Mouse (Mus musculus) kidney, adult 2 months (tissue): ENCODE data around the gene Dcaf7. TPM values are rescaled to one million over a fixed set of nuclear protein-coding genes. Genes with fewer than 3 reads are reported as not detected.
A peak's percentile ranks its signal among the peaks of the same experiment; 100 is the strongest.

Experiments
- DNase-seq: peaks from one replicate; pipeline ENCODE4 v3.0.0; 2021
- H3K27ac ChIP-seq: fragments of 200-500 bp; 2 replicates; pipeline ENCODE4 v1.5.1; 2012; ENCODE audit warnings: low read depth, low read length, control low read depth, inconsistent platforms; ENCODE audit not compliant: insufficient read depth
- H3K27me3 ChIP-seq: fragments of 200-500 bp; replicated peaks from 2 replicates; pipeline ENCODE4 v1.6.1; 2012; ENCODE audit warnings: mild to moderate bottlenecking, moderate library complexity, low read length, inconsistent platforms; ENCODE audit not compliant: control insufficient read depth, insufficient read depth
- H3K36me3 ChIP-seq: fragments of 200-500 bp; 2 replicates; pipeline ENCODE4 v1.6.1; 2012; ENCODE audit warnings: mild to moderate bottlenecking, moderate library complexity, low read length, inconsistent platforms; ENCODE audit not compliant: control insufficient read depth, insufficient read depth
- H3K4me1 ChIP-seq: fragments of 200-500 bp; 2 replicates; pipeline ENCODE4 v1.6.1; 2011; ENCODE audit warnings: low read length; ENCODE audit not compliant: control insufficient read depth, insufficient read depth
- H3K4me3 ChIP-seq: fragments of 200-500 bp; 2 replicates; pipeline ENCODE4 v1.5.1; 2011; ENCODE audit warnings: mild to moderate bottlenecking, low read depth, low read length, control low read depth; ENCODE audit not compliant: insufficient read depth
- CTCF ChIP-seq: fragments of 200-500 bp; conservative IDR thresholded peaks from 2 replicates; pipeline ENCODE4 v1.5.1; 2011; ENCODE audit warnings: low read depth, mild to moderate bottlenecking, control low read depth, low read length, moderate library complexity, mixed read lengths; ENCODE audit not compliant: insufficient read depth, insufficient read length
- POLR2A ChIP-seq: fragments of 200-500 bp; IDR thresholded peaks from one replicate; pipeline ENCODE4 v1.6.1; 2011; ENCODE audit warnings: low read depth, low read length, control low read depth
- WGBS: fragments of 180-500 bp; shearing (Covaris S2); methylation state at CpG from one replicate; pipeline ENCODE4 v1.1.7; 2018; 5-methylcytosine and 5-hydroxymethylcytosine counted together
- polyA plus RNA-seq: library from polyadenylated mRNA; depleted of rRNA; stranded (reverse); fragments of >200 nt; gene quantifications from 2 replicates; pipeline ENCODE4 v1.2.3, GENCODE M21; 2012; rRNA removed

Gene Dcaf7
- polyA plus RNA-seq, 1 experiment: 37.7 TPM

DNA sequence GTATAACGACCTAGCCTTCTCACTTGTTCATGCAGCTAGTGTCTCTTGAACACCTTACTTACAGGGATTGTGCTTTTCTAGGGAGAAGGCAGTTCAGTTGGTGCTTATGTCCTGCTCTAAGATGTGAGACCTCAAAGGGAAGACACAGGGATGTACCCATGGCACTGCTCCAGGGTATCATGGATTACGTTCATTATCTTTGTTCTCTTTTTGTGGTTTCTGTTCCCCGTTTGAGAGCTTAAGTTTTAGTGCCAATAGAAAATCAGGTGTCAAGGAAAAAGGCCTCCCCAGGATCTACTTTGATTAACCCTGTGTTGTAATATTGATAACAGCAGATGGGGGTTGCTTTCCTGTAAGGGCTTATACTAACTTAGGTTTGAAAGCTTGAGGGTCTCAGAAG lies 37.1 kb downstream of the Dcaf7 start:
- H3K27ac ChIP-seq: no peak overlapping the region
- WGBS: 78% methylated on average over 3 of the region's 3 CpGs
- TF ChIP-seq CTCF: no peak
- no peak for TF ChIP-seq POLR2A

DNA sequence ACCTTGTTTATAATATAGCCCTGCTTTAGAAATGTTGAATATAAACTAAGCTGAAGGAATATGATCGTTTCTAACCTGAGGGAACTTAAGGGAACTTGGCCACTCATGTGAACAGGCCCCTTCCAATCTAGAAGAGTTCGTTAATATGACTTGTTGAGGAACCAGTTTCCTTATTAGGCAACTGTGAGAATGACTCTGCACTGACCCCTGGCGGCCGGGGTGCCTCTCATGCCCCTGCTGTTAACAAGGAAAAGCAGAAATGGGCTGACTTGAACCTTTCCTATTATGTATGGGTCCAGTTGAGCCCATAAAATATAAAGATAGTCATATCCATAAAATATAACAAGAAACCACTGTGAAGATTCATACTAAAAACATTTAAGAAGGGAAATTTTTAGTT lies 39.6 kb downstream of the Dcaf7 start:
- TF ChIP-seq CTCF (peak; percentile 87), POLR2A (no peak)
- Histone ChIP-seq H3K4me1 (no peaks in the 10 kb centered on the region), H3K4me3 (no peak overlapping the region), H3K27ac (no peak overlapping the region), H3K27me3 (no peaks in the 10 kb centered on the region), H3K36me3 (peaks cover 2% of the 10 kb centered on the region)
- peak; percentile 73 for DNase-seq
- 2% methylated on average over 4 of the region's 4 CpGs for WGBS

More for the DNA sequence above, 37.1 kb downstream of the Dcaf7 start:
- Histone ChIP-seq H3K36me3 (peaks cover 2% of the 10 kb centered on the region), H3K4me1 (no peaks in the 10 kb centered on the region), H3K27me3 (no peaks in the 10 kb centered on the region), H3K4me3 (no peak overlapping the region)
- no peak for DNase-seq

DNA sequence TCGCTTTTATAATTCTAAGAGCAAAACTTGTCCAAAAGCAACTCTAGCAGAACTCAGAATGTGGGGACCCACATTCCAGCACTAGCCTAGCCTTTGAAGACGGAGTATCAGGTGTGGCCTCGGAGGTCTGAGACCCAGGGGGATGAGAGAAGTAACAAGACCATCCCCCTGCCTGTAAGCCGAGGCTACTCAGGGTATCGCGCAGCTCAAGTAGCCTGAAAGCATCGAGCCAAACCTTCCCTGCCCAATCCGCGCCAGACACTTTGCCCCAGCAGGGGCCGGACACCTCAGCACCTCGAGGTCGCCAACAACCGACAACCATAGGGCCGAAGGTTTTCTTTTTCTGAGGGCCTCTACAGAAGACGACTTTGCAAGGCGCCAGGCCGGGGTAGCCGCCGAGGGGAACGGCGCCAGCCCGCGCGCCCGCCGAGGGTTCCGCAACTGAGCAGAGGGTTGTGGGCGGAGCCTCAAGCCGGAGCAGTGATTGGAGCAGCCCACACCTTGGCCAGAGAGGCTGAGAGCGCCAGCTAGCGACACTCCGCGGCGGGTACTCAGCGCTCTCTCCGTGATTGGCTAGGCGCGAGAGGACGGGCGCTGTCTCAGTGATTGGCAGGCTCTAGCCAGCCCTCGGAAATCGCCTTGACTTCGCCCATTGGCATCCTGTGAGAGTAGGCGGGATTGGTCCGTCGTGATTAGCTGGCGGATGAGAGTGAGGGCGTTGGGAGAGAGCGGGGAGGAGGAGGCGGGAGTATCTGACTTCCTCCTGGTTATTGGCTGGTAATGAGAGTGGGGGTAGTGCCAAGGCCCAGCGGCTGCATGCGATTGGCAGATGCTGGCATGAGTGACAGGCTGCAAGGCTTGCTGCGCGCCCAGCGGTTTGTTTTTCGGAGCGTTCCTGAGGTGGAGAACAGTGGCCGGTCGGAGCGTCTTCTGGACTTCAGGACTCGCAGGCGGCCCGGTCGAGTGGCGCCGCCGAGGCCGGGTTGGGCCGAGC lies 47.3 kb downstream of the Dcaf7 start, which contains the start of gene Map3k3:
Gene Map3k3, plus strand, starts transcription at position 906 of the 994 bp plus-strand sequence.
- DNase-seq: peak; percentile 100
- Histone ChIP-seq H3K4me3 (peak within 1 kb of the TSS; percentile 95), H3K27me3 (no peaks in the 10 kb centered on the region), H3K36me3 (no peaks in the 10 kb centered on the region), H3K4me1 (no peaks in the 10 kb centered on the region; the same call in 1 of the 2 replicates), H3K27ac (peak within 1 kb of the TSS; percentile 95)
- peak; percentile 14; the same call in 1 of the 2 replicates for TF ChIP-seq CTCF
- peak; percentile 89 for TF ChIP-seq POLR2A
- WGBS: under 1% methylated on average over 69 of the region's 69 CpGs

DNA sequence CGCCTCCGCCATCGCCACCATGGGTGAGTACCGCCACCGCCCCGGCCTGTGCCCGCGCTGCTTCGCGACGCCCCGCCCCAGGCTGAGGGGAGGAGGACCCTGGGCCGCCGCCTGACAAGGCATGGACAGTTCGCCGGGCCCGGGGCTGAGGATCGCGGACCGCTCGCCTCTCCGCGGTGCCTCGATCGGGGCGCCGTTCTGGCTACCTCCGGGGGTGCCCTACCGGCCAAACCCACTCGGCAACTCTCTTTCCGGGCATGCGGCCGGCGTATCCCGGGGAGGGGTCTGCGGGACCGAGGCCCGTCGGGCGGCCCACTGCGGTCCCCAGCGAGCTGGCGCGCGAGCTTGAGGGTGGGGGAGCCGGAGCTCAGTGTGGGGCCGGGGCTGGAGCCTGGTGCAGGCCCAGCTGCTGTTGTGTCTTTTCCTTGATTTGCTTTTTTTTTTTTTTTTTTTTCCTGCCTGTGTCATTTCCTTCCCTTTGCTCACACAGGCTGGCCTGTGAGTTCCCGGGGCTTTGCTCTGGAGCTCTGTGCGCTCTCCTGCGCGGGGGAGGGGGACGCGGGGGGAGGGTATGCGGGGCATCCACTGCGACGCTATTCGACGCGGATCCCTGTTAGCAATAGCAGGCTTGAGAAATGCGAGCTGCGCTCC lies 48.4 kb downstream of the Dcaf7 start:
- WGBS: under 1% methylated on average over 61 of the region's 61 CpGs
- Histone ChIP-seq H3K27ac (peak overlapping the region; percentile 95), H3K4me1 (peaks cover 4% of the 10 kb centered on the region; the same call in 1 of the 2 replicates), H3K4me3 (peak overlapping the region; percentile 95), H3K27me3 (no peaks in the 10 kb centered on the region), H3K36me3 (no peaks in the 10 kb centered on the region)
- DNase-seq: peak; percentile 82
- TF ChIP-seq CTCF (no peak), POLR2A (no peak)

DNA sequence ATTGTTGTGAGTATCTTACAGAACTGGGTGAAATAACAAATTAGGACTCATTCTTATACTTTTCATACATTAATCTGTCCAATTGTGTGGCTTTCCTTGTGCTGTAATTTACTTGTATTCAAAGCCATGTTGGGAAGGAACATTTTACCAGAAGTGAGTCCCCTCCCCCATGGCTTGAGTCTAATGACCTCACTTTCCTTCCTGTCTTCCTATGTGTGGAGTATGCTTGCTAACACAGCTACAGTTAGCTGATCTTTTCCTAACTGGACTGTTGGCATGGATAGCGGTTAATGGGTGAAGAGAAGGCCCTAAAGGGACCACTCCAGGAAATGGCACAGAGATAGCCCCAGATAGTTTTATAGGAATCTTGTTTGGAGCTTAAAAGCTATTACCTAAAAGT lies 61.6 kb downstream of the Dcaf7 start:
- H3K4me1 ChIP-seq: peaks cover 9% of the 10 kb centered on the region
- DNase-seq: peak; percentile 38
- H3K27ac ChIP-seq: no peak overlapping the region
- H3K36me3 ChIP-seq: peaks cover 3% of the 10 kb centered on the region; the same call in 1 of the 2 replicates
- no peak for TF ChIP-seq CTCF
- no peak for TF ChIP-seq POLR2A
- no peaks in the 10 kb centered on the region for H3K27me3 ChIP-seq
- WGBS: 76% methylated on average over 1 of the region's 1 CpGs
- H3K4me3 ChIP-seq: no peak overlapping the region

DNA sequence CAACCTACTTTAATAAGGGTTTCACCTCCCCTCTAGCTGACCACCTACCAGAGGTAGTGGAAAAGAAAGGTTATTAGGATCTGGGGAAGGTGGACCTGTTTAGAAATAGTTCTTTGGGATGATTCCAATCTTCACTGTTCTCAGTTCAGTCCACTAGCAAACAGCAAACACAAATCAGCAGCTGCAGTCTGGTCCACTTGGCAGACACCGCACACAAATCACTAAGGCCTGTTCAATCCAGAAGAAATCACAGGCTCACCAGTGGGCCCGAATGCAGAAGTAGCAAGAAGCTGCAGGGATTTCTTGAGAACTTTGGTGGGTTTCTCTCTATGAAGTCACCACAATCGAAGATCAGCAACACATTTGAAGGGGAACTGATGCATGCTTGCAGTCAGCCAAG lies 66.2 kb downstream of the Dcaf7 start:
- Histone ChIP-seq H3K4me1 (peaks cover 6% of the 10 kb centered on the region; the same call in 1 of the 2 replicates), H3K27ac (no peak overlapping the region), H3K4me3 (no peak overlapping the region), H3K36me3 (peaks cover 3% of the 10 kb centered on the region; the same call in 1 of the 2 replicates), H3K27me3 (no peaks in the 10 kb centered on the region)
- WGBS: 82% methylated on average over 3 of the region's 3 CpGs
- no peak for TF ChIP-seq CTCF
- no peak for TF ChIP-seq POLR2A
- no peak for DNase-seq

DNA sequence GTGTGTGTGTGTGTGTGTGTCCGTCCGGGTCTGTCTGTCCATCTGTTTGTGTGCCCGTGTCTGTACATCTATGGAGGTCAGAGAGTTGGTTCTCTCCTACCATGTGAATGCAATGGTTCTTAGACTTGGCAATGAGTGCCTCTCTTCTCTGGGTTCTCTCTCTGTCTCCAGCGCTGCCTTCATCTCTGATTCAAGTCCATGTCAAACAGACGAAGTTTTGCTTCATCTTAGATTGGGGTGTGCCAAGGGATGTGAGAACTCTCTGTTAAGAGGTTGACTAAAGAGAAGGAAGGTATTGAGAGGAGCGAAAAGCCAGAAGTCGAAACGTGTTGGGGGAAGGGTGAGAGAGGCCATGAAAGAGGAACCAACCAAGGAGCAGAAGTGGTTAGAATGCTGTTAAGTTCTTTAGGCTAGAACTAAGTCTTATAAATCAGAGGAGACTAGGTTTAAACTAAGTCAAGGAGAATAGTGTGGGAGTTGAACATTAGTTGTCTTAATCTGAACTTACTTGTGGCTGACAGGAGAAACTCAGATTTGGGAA lies 69.4 kb downstream of the Dcaf7 start:
- Histone ChIP-seq H3K27me3 (no peaks in the 10 kb centered on the region), H3K27ac (no peak overlapping the region), H3K4me1 (no peaks in the 10 kb centered on the region), H3K36me3 (peaks cover 1% of the 10 kb centered on the region; the same call in 1 of the 2 replicates), H3K4me3 (no peak overlapping the region)
- TF ChIP-seq CTCF (no peak), POLR2A (no peak)
- DNase-seq: peak; percentile 15
- 75% methylated on average over 8 of the region's 8 CpGs for WGBS

Other genes with a start within 250 kb of the Dcaf7 start
- 31.1 and 32.2 TPM in 2 replicates for gene Cyb561, start 83.5 kb upstream of the Dcaf7 start, polyA plus RNA-seq
- 68.0 and 132 TPM in 2 replicates for gene Ace, start 68.9 kb upstream of the Dcaf7 start, polyA plus RNA-seq
- gene Ace3, start 42.2 kb upstream of the Dcaf7 start, polyA plus RNA-seq: 0.06 and 0.07 TPM in 2 replicates
- gene Kcnh6, start 28.7 kb upstream of the Dcaf7 start, polyA plus RNA-seq: 0.04 and 0.06 TPM in 2 replicates
- gene Taco1, start 29.2 kb downstream of the Dcaf7 start, polyA plus RNA-seq: 21.3 and 21.4 TPM in 2 replicates
- gene Map3k3, start 47.7 kb downstream of the Dcaf7 start, polyA plus RNA-seq: 27.8 and 31.6 TPM in 2 replicates
- not detected in 2 replicates for gene Gm10840, start 124.0 kb downstream of the Dcaf7 start, polyA plus RNA-seq
- gene Limd2, start 124.0 kb downstream of the Dcaf7 start, polyA plus RNA-seq: 27.8 and 48.3 TPM in 2 replicates
- gene Strada, start 165.3 kb downstream of the Dcaf7 start, polyA plus RNA-seq: 28.4 and 28.5 TPM in 2 replicates
- 14.0 and 20.6 TPM in 2 replicates for gene Ccdc47, start 179.5 kb downstream of the Dcaf7 start, polyA plus RNA-seq
- gene Ddx42, start 180.1 kb downstream of the Dcaf7 start, polyA plus RNA-seq: 8.3 and 10.0 TPM in 2 replicates
- 11.7 TPM in 2 replicates for gene Ftsj3, start 219.2 kb downstream of the Dcaf7 start, polyA plus RNA-seq
- 52.5 and 66.9 TPM in 2 replicates for gene Psmc5, start 219.3 kb downstream of the Dcaf7 start, polyA plus RNA-seq
- gene Smarcd2, start 236.1 kb downstream of the Dcaf7 start, polyA plus RNA-seq: 70.0 and 77.9 TPM in 2 replicates
- 0.02 and 0.03 TPM in 2 replicates for gene Tcam1, start 239.8 kb downstream of the Dcaf7 start, polyA plus RNA-seq